11 mouse cellular contexts compared by ENCODE assay signal in the genomic region with DNA sequence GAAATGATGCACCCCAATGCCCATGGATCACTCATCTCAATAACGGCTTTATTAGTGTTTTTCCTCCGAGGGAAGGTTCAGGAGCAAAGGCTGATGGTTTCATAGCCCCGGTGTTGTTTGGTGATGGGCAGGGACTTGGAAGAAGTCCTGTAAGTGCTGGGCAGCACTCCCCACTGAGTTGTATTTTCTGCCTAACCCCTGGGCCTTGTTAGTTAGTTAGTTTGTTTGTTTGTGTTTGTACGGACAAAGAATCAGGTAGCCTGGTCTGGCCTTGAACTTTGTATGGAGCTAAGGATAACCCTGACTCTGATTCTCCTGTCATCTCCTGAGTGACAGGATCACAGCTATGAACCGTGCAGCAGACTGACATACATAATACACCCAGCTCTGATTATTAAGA.
"Had no signal": no experiment of that assay in that cellular context is flagged by ENCODE, and none has a peak within 500 bp of the region (broad histone marks: within the 10 kb centered on the region; RNA-seq: fewer than 3 reads in every experiment).

No protein-coding gene starts in this region.

- H3K9me3 ChIP-seq: kidney, embryonic 15.5 days; limb, embryonic 13.5 days; midbrain, embryonic 10.5 days; neural tube, embryonic 12.5 days had no signal

- DNase-seq: left cerebral cortex, postnatal 4 days; lung, adult 2 months; lung, postnatal 4 days; midbrain, embryonic 14.5 days; thymus, postnatal 36 days had no signal

- H3K36me3 ChIP-seq: kidney, embryonic 15.5 days; limb, embryonic 13.5 days; midbrain, embryonic 10.5 days; neural tube, embryonic 12.5 days had no signal

- H3K9ac ChIP-seq: kidney, embryonic 15.5 days; limb, embryonic 13.5 days; neural tube, embryonic 12.5 days had no signal

- H3K27ac ChIP-seq: hindbrain, postnatal 0 days; kidney, embryonic 15.5 days; limb, embryonic 13.5 days; midbrain, embryonic 10.5 days; neural tube, embryonic 12.5 days had no signal

- H3K4me3 ChIP-seq: kidney, embryonic 15.5 days; limb, embryonic 13.5 days; midbrain, embryonic 10.5 days; neural tube, embryonic 12.5 days had no signal

- ATAC-seq: hindbrain, postnatal 0 days; lung, postnatal 0 days had no signal

- H3K4me2 ChIP-seq: kidney, embryonic 15.5 days; limb, embryonic 13.5 days; neural tube, embryonic 12.5 days had no signal

- H3K4me1 ChIP-seq: neural tube, embryonic 12.5 days had no signal

- H3K27me3 ChIP-seq: kidney, embryonic 15.5 days; limb, embryonic 13.5 days; neural tube, embryonic 12.5 days had no signal
